Mouse (Mus musculus) right cerebral cortex, adult 2 months (tissue): ENCODE data around the gene Hist1h2ab.

Experiments
- DNase-seq, 2 experiments: peaks; one replicate each; pipeline ENCODE4 v3.0.0; 2021 to 2022; ENCODE audit warnings: low spot score in 2 of 2

The Hist1h2ab gene

DNA sequence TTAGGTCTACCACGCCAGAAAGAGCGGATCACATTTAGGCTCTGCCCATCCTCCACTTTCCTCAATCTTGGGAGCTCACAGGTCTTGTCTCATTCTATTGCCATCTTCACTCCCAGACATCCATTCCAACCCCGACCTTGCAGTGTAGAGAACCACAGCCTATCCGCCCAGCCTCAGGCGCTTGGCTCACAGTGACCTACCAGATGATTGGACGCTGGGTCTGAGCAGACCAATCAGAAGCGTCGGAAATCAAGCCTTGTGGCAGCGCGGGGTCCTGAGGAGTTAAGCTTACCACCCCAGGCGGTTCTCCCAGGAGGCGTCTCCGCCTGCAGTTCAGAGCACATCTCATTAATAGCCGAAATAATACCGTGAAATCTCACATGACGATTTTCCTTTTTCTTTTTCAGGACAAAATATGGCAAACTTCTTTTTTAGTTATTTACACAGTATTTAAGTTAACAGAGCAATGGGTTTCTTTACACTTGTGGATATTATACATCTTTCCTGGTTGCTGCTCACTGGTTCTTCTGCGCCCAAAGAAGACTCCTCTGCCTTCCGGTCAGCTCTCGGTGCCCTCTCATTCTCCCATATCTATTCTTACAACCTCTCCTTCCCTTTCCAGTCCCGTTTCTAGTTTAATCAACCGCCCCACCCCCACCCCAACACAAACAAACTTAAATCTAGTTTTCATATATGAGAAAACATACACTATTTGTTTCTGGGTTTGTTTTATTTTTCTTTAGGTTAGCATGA lies 21.8 kb downstream of the Hist1h2ab start:
- peak; percentile 36 to 39 for DNase-seq

DNA sequence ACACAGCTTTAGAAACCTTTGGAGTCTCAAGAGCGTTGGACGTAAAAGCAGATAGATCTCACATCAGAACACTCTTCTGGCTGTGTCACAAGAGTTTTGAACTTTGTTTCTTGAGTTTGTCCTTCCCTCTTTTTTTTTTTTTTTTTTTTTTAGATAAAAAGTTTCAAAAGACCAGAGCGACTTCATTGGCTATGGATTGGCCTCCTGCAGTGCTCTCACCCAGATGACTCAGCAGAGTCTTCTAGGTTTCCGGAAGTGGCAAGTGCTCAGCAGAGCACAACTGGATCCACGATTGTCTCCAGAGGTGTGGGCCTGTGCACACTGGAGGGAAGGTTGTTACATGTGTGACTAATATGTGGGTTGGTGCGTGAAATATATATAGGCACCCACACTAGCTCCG lies 27.4 kb downstream of the Hist1h2ab start:
- no peak for DNase-seq

DNA sequence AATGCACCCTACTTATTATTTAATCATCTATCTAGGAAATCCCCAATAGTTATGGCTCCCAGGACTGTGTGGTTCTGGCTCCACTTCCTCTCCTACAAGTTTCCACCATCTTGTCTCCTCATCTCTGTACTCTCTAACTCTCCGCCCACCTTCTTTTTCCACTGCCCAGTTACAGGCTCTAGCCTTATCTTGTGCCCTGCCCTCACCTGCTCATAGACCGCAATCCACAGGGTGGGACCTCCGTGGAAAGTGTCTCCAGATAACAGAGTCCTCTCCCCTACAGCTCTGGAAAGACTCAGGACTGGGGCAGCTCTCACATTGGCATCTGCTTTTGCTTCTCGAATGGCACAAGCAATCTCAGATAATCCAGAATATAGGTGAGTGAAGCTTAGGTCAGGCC lies 28.1 kb downstream of the Hist1h2ab start:
- DNase-seq = no peak

DNA sequence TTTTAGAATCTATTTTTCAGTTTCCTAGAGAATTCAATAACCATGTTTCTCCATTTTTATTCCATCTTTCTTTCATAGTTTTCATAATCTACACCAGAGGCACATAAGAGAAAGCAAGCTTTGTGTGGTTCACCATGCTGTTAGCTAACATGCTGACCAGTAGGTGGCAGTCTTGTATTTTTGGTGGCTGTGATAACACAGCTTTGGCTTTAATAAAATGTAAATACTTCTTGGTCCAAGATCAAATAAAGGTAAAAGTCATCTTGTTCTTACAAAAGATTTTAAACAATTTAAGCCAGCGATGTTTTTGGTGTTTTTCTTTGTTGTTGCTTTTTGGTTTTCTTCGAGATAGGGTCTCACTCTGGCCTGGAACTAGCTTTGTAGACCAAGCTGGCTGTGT lies 41.6 kb downstream of the Hist1h2ab start:
- peak; percentile 46 to 70 for DNase-seq

DNA sequence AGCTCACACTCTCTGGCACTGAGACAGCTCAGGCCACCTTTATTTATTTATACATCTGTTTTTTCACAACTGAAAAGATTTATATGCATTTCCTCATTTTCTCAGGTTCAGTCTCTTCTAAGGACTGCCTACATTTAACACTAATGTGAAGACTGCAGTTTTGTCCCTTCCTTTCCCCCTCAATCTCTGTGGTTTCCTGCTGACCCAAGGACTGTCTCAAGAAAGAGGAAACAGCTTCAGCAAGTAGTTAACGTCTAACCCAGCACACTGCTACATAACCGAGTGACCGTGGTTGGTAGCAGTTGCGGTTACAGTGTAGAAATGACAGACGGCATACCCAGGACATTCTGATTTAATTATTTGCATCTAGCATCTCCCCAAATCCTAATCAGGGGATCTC lies 48.5 kb downstream of the Hist1h2ab start:
- DNase-seq = no peak
